ENCODE assay signal across 10 mouse cellular contexts in genomic region chr14:7315093-7315492, GRCm38 (mm10). TPM values are rescaled to one million over a fixed set of nuclear protein-coding genes. Genes with fewer than 3 reads are reported as not detected.
DNase-seq lines count a peak whose midpoint lies in the region; ATAC-seq and TF ChIP-seq lines count a peak whose summit lies in the region.
"Not testable (repeated sequence)": the region's sequence is repeated elsewhere in the genome, so short reads cannot be mapped to it uniquely, and the experiment has no call there.
"Had no signal": no experiment of that assay in that cellular context is flagged by ENCODE, and none has a peak within 500 bp of the region (broad histone marks: within the 10 kb centered on the region; RNA-seq: fewer than 3 reads in every experiment).

No protein-coding gene starts in this region.

- H3K4me1 ChIP-seq in cerebellum, adult 2 months (ENCODE audit: control insufficient read depth, insufficient read depth, low read length); forebrain, embryonic 14.5 days (ENCODE audit: control insufficient read depth, insufficient read depth, low read length); neural tube, embryonic 11.5 days (ENCODE audit: control insufficient read depth, insufficient read depth, low read length); stomach, embryonic 16.5 days (ENCODE audit: control insufficient read depth, insufficient read depth, low read length): not testable (repeated sequence)

- not testable (repeated sequence) for TF ChIP-seq CTCF in cerebellum, adult 2 months (IDR thresholded peaks at IDR 0.05; ENCODE audit: borderline replicate concordance, insufficient read depth, low read depth, low read length)

- H3K9me3 ChIP-seq in forebrain, embryonic 14.5 days (replicated peaks; ENCODE audit: control insufficient read depth, low read length); neural tube, embryonic 11.5 days (ENCODE audit: control insufficient read depth, low read length); stomach, embryonic 16.5 days (replicated peaks; ENCODE audit: control insufficient read depth, low read length): not testable (repeated sequence)

- intact Hi-C loops in heart, postnatal 10 days (cut with DNase I) = not testable (repeated sequence)

- peak overlapping the region; percentile 52 for H3K4me2 ChIP-seq in forebrain, embryonic 14.5 days (ENCODE audit: low read length)
- peak overlapping the region; percentile 47 for H3K4me2 ChIP-seq in neural tube, embryonic 11.5 days (ENCODE audit: low read depth)
- H3K4me2 ChIP-seq in stomach, embryonic 16.5 days (ENCODE audit: low read depth, low read length) = peak overlapping the region; percentile 67

- DNase-seq in B cell, adult 2 months = peak; percentile 1 to 2
- DNase-seq in cerebellum, adult 2 months = peak; percentile 0 to 5
- DNase-seq in forebrain, embryonic 14.5 days (ENCODE audit: low spot score) = peak; percentile 51
- peak; percentile 2 to 7 for DNase-seq in heart, postnatal 10 days
- DNase-seq in kidney, postnatal 10 days = peak; percentile 6
- DNase-seq in liver = peak; percentile 5
- peak; percentile 72 for DNase-seq in neural tube, embryonic 11.5 days (ENCODE audit: low spot score)

- not testable (repeated sequence) for H3K27ac ChIP-seq in cerebellum, adult 2 months (ENCODE audit: insufficient read depth, low read length); forebrain, embryonic 14.5 days (ENCODE audit: low read depth, low read length); neural tube, embryonic 11.5 days (ENCODE audit: low read depth, low read length); stomach, embryonic 16.5 days (ENCODE audit: low read length)

- 1% methylated on average over 17 of the region's 19 CpGs for WGBS in cerebellum, adult 2 months
- 1% methylated on average over 12 of the region's 19 CpGs for WGBS in forebrain, embryonic 14.5 days
- 0% methylated on average over 9 of the region's 19 CpGs for WGBS in neural tube, embryonic 11.5 days
- under 1% methylated on average over 14 of the region's 19 CpGs for WGBS in stomach, embryonic 16.5 days

- H3K4me3 ChIP-seq in cerebellum, adult 2 months (replicated peaks; ENCODE audit: insufficient read depth, low read depth, low read length) = not testable (repeated sequence)
- peak overlapping the region; percentile 43 for H3K4me3 ChIP-seq in forebrain, embryonic 14.5 days (ENCODE audit: low read depth, low read length)
- H3K4me3 ChIP-seq in neural tube, embryonic 11.5 days (ENCODE audit: low read depth, low read length) = peak overlapping the region; percentile 47
- peak overlapping the region; percentile 48 for H3K4me3 ChIP-seq in stomach, embryonic 16.5 days (replicated peaks; ENCODE audit: low read length)

- ATAC-seq in forebrain, embryonic 14.5 days; neural tube, embryonic 11.5 days (ENCODE audit: insufficient read depth, low FRiP score, low TSS enrichment); stomach, embryonic 16.5 days (ENCODE audit: insufficient read depth, low FRiP score): not testable (repeated sequence)

- TF ChIP-seq POLR2A in cerebellum, adult 2 months (IDR thresholded peaks at IDR 0.05; ENCODE audit: borderline replicate concordance, insufficient read depth, low read length) = not testable (repeated sequence)

- not testable (repeated sequence) for H3K27me3 ChIP-seq in cerebellum, adult 2 months (ENCODE audit: control insufficient read depth, insufficient read depth, low read length); forebrain, embryonic 14.5 days (replicated peaks; ENCODE audit: control insufficient read depth, insufficient read depth, low read length); neural tube, embryonic 11.5 days (ENCODE audit: control insufficient read depth, insufficient read depth, low read length); stomach, embryonic 16.5 days (ENCODE audit: control insufficient read depth, insufficient read depth, low read length)

- H3K36me3 ChIP-seq in forebrain, embryonic 14.5 days (ENCODE audit: control insufficient read depth, insufficient read depth, low read length); neural tube, embryonic 11.5 days (ENCODE audit: control insufficient read depth, insufficient read depth, low read length); stomach, embryonic 16.5 days (ENCODE audit: control insufficient read depth, insufficient read depth, low read length): not testable (repeated sequence)

- H3K9ac ChIP-seq in forebrain, embryonic 14.5 days (ENCODE audit: low read length) = peak overlapping the region; percentile 69
- peak overlapping the region; percentile 53 for H3K9ac ChIP-seq in neural tube, embryonic 11.5 days (ENCODE audit: low read length)
- H3K9ac ChIP-seq in stomach, embryonic 16.5 days (ENCODE audit: low read length) = peak overlapping the region; percentile 67

RNA-seq across cellular contexts. Expression of gene Gm3739, which starts 0.2 kb away (rescaled TPM):
- 0.98 and 1.1 TPM in 2 replicates for polyA plus RNA-seq in cerebellum, adult 2 months (2012; rRNA removed)
- 4.1 and 4.6 TPM in 2 replicates for polyA plus RNA-seq in forebrain, embryonic 14.5 days (2014; fragmentation: Nextera tagmentation; extraction: Ambion mirVana)
- total RNA-seq in heart, postnatal 10 days (2021) = under 1 TPM; 0.25 to 0.43 TPM
- 1.5 and 2.4 TPM in 2 replicates for polyA plus RNA-seq in neural tube, embryonic 11.5 days (2014; fragmentation: Nextera tagmentation; extraction: Ambion mirVana)
- polyA plus RNA-seq in stomach, embryonic 16.5 days (2015; fragmentation: Nextera tagmentation; extraction: Ambion mirVana) = 0.68 and 0.96 TPM in 2 replicates
- total RNA-seq: gastrocnemius, postnatal 36 days had no signal

RNA-seq across cellular contexts. Expression of gene Gm5797, which starts 17.1 kb away (rescaled TPM):
- polyA plus RNA-seq in cerebellum, adult 2 months (2012; rRNA removed) = not detected in 2 replicates
- polyA plus RNA-seq in forebrain, embryonic 14.5 days (2014; fragmentation: Nextera tagmentation; extraction: Ambion mirVana) = not detected in 2 replicates
- not detected for total RNA-seq in heart, postnatal 10 days (2021)
- not detected in 2 replicates for polyA plus RNA-seq in neural tube, embryonic 11.5 days (2014; fragmentation: Nextera tagmentation; extraction: Ambion mirVana)
- polyA plus RNA-seq in stomach, embryonic 16.5 days (2015; fragmentation: Nextera tagmentation; extraction: Ambion mirVana) = not detected in 2 replicates
- total RNA-seq: gastrocnemius, postnatal 36 days had no signal
- polyA plus RNA-seq: liver, embryonic 14.5 days had no signal

RNA-seq across cellular contexts. Expression of gene Gm8374, which starts 49.8 kb away (rescaled TPM):
- not detected in 2 replicates for polyA plus RNA-seq in cerebellum, adult 2 months (2012; rRNA removed)
- not detected in 2 replicates for polyA plus RNA-seq in forebrain, embryonic 14.5 days (2014; fragmentation: Nextera tagmentation; extraction: Ambion mirVana)
- not detected for total RNA-seq in heart, postnatal 10 days (2021)
- polyA plus RNA-seq in neural tube, embryonic 11.5 days (2014; fragmentation: Nextera tagmentation; extraction: Ambion mirVana) = not detected in 2 replicates
- not detected in 2 replicates for polyA plus RNA-seq in stomach, embryonic 16.5 days (2015; fragmentation: Nextera tagmentation; extraction: Ambion mirVana)
- total RNA-seq: gastrocnemius, postnatal 36 days had no signal
- polyA plus RNA-seq: liver, embryonic 14.5 days had no signal

RNA-seq across cellular contexts. Expression of gene Gm3727, which starts 50.6 kb away (rescaled TPM):
- polyA plus RNA-seq in cerebellum, adult 2 months (2012; rRNA removed) = not detected in 2 replicates
- polyA plus RNA-seq in forebrain, embryonic 14.5 days (2014; fragmentation: Nextera tagmentation; extraction: Ambion mirVana) = not detected in 2 replicates
- total RNA-seq in heart, postnatal 10 days (2021) = not detected
- not detected in 2 replicates for polyA plus RNA-seq in neural tube, embryonic 11.5 days (2014; fragmentation: Nextera tagmentation; extraction: Ambion mirVana)
- polyA plus RNA-seq in stomach, embryonic 16.5 days (2015; fragmentation: Nextera tagmentation; extraction: Ambion mirVana) = not detected in 2 replicates
- total RNA-seq: gastrocnemius, postnatal 36 days had no signal
- polyA plus RNA-seq: liver, embryonic 14.5 days had no signal

Comparison
In these comparisons a context has a peak if more than half of its experiments do, and no peak if none do; other contexts are left out.
1. DNase-seq: peak in every context shown above with its lines; median percentile 72 in neural tube, embryonic 11.5 days; 51 in forebrain, embryonic 14.5 days; 6 in kidney, postnatal 10 days; 5 in liver; 4 in heart, postnatal 10 days; 2 in cerebellum, adult 2 months; 2 in B cell, adult 2 months.